In the genomic region with DNA sequence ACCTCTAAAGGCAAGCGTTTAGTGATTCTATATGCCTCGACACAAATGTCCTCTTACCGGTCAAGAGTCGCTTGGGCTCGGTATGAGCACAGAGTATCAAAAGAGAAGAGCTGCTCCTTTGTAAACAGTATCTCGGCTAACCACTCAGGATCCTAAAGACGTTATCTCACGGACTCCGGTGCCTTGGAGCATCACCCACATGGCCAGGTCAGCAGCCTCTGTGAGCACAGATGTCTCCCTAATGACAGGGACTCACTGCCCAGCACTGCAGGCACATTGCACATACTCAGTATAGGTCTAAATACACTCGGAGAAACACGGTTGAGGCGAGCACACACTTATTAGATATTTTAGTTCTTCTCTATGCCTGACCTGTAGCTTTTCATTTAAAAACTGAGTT, we compare ENCODE assay signal across 19 mouse cellular contexts.
"Had no signal": no experiment of that assay in that cellular context is flagged by ENCODE, and none has a peak within 500 bp of the region (broad histone marks: within the 10 kb centered on the region; RNA-seq: fewer than 3 reads in every experiment).

No protein-coding gene starts in this region.

- H3K27ac ChIP-seq: midbrain, embryonic 10.5 days; midbrain, embryonic 12.5 days; neural tube, embryonic 13.5 days; neural tube, embryonic 15.5 days had no signal

- H3K4me3 ChIP-seq: midbrain, embryonic 10.5 days; midbrain, embryonic 12.5 days; myocyte; neural tube, embryonic 13.5 days; neural tube, embryonic 15.5 days had no signal

- ATAC-seq: midbrain, embryonic 16.5 days had no signal

- H3K27me3 ChIP-seq: neural tube, embryonic 13.5 days; neural tube, embryonic 15.5 days had no signal

- DNase-seq: lung, adult 18-20 months; lung, embryonic 14.5 days; lung, postnatal 10 days; lung, postnatal 4 days; midbrain, embryonic 14.5 days; retina, postnatal 1 day; right cerebral cortex, adult 18-20 months; right cerebral cortex, postnatal 25 days; right cerebral cortex, postnatal 4 days; spleen, adult 18-20 months; thymus, adult 18-20 months; thymus, postnatal 14 days; thymus, postnatal 36 days had no signal
